Mouse (Mus musculus): ENCODE measurements around the gene Vmn1r125.
"Not testable (repeated sequence)": the region's sequence is repeated elsewhere in the genome, so short reads cannot be mapped to it uniquely, and the experiment has no call there.

The Vmn1r125 gene

DNA sequence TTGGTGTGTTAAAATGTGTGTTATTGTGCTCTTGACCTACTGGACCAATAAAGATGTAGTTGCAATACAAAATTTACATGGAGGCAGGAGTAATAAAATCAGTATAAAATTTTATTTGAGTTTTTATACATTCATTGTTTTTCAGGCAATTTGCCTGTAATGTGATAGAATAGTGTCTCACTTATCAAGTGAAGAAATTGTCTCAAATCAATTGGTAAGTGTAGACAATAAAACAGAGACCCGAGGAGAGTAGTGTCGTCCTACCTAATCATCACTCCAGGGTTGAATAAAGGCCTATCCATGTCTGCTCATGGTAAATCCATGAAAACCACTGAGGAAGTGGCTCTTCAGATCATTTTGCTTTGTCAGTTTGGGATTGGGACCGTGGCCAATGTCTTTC lies at the start of gene Vmn1r125:
Gene Vmn1r125 (plus strand): TSS at position 301 of the 400 bp plus-strand sequence.
- not testable (repeated sequence) for DNase-seq (ENCODE audit: low spot score in 2 of 2)

DNA sequence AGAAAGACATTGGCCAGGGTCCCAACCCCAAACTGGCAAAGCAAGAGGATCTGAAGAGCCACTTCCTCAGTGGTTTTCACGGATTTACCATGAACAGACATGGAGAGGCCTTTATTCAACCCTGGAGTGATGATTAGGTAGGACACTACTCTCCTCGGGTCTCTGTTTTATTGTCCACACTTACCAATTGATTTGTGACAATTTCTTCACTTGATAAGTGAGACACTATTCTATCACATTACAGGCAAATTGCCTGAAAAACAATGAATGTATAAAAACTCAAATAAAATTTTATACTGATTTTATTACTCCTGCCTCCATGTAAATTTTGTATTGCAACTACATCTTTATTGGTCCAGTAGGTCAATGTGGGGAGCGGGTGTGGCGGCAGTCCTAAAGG lies 11.5 kb upstream of the Vmn1r125 start, which contains the start of gene Vmn1r124:
Gene Vmn1r124 (minus strand): TSS at position 101 of the 400 bp plus-strand sequence.
- DNase-seq (ENCODE audit: low spot score in 2 of 2) = not testable (repeated sequence)

DNA sequence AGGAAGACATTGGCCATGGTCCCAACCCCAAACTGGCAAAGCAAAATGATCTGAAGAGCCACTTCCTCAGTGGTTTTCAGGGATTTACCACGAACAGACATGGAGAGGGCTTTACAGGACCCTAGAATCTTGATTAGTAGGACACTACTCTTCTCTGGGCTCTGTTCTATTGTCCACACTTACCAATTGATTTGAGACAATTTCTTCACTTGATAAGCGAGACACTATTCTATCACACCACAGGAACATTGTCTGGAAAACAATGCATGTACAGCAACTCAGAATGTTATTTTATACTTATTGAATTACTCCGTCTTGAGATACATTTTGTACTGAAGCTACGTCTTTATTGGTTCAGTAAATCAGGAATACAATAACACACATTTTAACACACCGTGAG lies 29.4 kb downstream of the Vmn1r125 start, which contains the start of gene Vmn1r126:
Gene Vmn1r126 (minus strand): TSS at position 101 of the 400 bp plus-strand sequence.
- not testable (repeated sequence) for DNase-seq (ENCODE audit: low spot score in 2 of 2)

DNA sequence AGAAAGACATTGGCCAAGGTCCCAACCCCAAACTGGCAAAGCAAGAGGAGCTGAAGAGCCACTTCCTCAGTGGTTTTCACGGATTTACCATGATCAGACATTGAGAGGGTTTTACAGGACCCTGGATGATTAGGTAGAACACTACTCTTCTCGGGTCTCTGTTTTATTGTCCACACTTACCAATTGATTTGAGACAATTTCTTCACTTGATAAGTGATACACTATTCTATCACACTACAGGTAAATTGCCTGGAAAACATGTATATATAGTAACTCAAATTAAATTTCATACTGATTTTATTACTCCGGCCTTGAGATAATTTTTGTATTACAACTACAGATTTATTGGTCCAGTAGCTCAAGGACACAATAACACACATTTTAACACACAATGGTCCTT lies 47.8 kb downstream of the Vmn1r125 start, which contains the start of gene Vmn1r127:
Gene Vmn1r127 (minus strand): TSS at position 101 of the 400 bp plus-strand sequence.
- not testable (repeated sequence) for DNase-seq (ENCODE audit: low spot score in 2 of 2)
